Mouse (Mus musculus) kidney, postnatal 14 days (tissue): ENCODE data around the gene Gm20425.

ENCODE experiments used
- DNase-seq: peaks from one replicate; pipeline ENCODE4 v3.0.0; 2022; ENCODE audit warnings: mixed read lengths

Gene Gm20425

DNA sequence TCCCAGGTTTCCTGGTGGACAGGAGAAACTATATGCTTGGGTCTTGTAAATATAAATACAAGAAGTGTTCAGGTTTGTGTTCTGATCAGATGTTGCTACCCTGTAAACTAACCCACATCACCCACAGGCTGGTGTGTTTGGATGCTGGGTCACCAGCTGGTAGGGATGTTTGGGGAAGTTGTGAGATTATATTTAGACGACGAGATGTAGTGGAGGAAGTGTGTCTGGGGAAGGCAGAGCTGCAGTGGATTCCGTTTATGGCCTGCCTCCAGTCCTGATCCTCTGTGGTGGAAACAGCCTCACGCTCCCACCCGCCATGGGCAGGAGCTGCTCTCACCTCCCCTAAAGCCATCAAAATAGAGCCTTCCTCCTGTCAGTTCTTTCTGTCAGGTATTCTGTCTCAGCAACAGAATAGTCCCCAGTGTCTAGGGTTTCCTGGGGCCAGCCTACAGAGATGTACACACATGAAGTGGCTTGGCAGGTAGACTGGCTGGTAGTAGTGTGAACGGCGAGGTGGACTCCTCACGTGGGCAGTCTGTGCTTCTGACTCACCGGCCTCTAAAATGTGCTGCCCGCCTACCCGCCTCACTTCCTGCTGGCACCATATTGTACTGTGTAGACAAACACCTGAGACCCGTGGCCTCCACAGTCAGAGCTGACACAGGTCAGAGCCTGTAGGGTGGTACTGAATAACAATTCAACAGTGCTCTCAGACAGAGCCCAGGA lies 80.9 kb downstream of the Gm20425 start:
- DNase-seq, result no peak

DNA sequence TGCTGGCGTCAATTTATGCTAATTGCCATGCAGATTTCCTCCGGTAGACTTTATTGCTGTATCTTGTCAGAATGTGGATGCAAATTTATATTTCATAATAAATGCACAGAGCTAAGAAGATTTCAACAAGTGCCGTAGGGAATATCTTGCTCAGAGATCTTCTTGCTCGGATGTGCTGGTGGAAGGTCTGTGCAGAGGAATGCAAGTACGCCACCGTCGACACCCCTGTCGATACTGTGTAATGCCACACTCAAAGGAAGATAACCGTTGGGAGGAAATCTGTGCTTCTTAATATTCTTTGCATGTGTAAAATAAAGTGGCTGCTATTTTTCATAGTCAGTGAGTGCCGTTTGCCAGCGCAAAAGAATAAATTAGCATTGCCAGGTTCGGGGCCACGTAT lies 83.0 kb downstream of the Gm20425 start:
- DNase-seq, result no peak

DNA sequence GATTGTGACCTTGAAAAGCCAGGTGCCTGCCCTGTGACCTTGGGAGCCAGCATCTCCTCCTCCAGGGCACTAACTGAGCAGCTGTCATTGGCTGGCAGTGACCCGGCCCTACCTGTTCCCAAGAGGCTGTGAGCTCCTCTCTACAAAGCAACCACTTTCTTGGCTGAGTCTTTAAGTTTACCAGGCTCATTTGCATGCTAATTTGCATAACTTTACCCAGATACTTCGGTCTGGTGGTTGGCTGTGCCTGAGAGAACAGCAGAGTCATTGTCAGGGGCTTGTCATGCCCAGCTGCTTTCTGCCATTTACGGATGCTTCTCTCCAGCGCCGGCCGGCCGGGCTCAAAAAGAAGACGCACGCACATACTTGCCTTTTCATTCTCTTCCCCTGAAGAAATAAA lies 83.4 kb downstream of the Gm20425 start:
- no peak for DNase-seq

DNA sequence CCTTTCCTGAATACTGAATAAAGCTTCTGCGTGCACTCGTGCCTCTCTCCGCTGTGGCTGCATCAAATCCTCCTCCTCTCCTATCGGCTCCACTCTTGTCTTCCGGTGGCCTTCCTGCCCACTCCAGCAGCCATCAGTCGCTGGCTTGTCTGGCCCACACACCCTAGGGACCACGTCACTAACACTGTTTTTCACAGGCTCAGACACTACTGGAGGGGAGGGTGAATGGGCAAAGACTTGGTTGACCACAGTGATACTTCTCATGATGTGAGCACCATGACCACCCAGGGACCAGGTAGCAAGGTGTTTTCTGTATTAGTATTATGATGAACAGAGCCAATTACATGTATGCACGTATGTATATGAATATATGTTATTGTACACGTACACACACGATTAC lies 83.8 kb downstream of the Gm20425 start:
- no peak for DNase-seq

DNA sequence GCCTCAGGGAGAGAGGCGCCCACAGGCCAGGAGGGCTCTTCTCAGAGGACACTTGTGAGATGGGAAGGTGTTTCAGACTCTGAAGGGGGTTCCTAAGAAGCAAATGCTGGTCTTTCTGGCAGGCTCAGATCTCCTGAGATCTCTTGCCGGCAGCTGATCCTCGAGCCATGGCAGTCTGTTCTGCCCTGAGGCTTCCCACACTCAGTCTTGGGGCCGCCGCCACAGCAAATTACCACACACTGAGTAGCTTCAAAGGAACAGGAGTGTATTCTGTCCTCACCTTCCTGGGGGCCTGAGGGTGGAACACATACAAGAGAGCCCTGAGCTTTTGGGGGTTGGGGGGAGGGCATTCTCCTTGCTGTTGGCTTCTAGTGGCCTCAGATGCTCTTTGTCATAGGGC lies 84.8 kb downstream of the Gm20425 start:
- DNase-seq, result no peak

DNA sequence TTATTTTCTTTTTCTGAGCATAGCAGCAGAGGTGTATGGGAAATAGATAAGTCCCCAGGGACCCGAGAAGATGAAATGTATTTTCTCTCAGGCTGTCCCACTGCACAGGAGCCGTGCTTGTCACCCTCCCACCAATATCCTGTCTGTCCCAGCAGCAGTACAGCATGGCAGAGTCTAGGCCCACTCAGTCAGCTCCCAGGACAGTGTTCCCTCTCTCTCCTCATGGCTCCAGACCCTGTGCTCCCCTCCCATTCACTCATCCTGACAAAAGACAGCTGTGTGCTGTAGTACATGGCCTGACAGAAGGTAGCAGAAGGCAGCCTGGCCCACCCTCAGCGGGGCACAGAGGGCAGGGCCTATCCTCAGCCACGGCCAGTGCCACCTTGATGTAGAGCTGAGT lies 86.2 kb downstream of the Gm20425 start:
- DNase-seq, result no peak

DNA sequence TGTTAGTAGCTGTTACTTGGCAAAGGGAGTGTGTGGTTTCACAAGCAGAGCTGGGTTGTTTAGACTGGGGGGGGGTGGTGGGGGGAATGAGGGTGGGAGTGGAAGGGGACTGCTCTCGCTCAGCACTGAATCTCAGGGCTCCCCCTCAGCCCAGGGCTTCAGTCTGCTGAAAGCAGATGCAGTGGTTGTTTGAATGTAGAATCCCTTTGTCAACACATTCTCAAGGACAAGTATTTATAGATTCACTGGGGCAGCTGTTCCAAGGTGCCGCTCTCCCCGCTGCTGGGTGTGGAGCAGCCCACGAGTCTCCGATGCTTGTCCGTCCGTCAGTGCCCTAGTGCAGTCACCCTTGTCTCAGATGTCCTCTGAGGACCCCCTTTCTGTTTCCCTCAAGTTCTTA lies 88.8 kb downstream of the Gm20425 start:
- DNase-seq, result no peak

DNA sequence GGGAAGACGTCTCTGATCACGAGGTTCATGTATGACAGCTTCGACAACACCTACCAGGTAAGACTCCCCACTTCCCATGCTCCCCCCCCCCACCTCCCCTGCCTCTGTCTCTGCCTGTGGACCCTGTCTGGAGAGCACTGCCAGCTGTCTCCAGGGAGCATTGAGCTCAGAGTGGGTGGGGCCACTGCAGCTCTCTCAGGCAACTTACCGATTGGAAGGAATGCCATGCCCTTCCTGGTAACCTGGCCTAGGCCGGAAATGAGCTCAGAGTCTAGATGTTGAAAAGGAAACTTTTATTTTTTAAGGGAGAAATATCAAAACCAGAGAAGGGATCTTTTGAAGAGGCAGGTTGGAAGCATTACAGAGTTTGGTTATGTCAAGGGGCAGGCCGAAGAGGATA lies 89.7 kb downstream of the Gm20425 start:
- DNase-seq, result no peak
